Mouse (Mus musculus) intestine, embryonic 16.5 days (tissue): Measurements from ENCODE around the gene Hgd. TPM values are rescaled to one million over a fixed set of nuclear protein-coding genes. Genes with fewer than 3 reads are reported as not detected.
A peak's percentile ranks its signal among the peaks of the same experiment; 100 is the strongest.

Experiments
- ATAC-seq: fragments of 200-750 bp; cut with Nextera tagmentation; 2 replicates; pipeline ENCODE4 v1.8.0; 2017; ENCODE audit warnings: moderate TSS enrichment, moderate library complexity
- H3K27ac ChIP-seq: fragments of 300-500 bp; sonication (generic); 2 replicates; pipeline ENCODE4 v1.5.1; 2014; ENCODE audit warnings: mild to moderate bottlenecking, low read length
- H3K27me3 ChIP-seq: fragments of 300-500 bp; sonication (generic); replicated peaks from 2 replicates; pipeline ENCODE4 v1.6.1; 2014; ENCODE audit warnings: low read length, control low read depth, mixed read lengths; ENCODE audit not compliant: control insufficient read depth, insufficient read depth
- H3K36me3 ChIP-seq: fragments of 300-500 bp; sonication (generic); 2 replicates; pipeline ENCODE4 v1.6.1; 2014; ENCODE audit warnings: low read length, control low read depth; ENCODE audit not compliant: control insufficient read depth, insufficient read depth
- H3K4me1 ChIP-seq: fragments of 300-500 bp; sonication (generic); 2 replicates; pipeline ENCODE4 v1.6.1; 2014; ENCODE audit warnings: low read length, control low read depth, mixed read lengths; ENCODE audit not compliant: control insufficient read depth, insufficient read depth
- H3K4me2 ChIP-seq: fragments of 300-500 bp; sonication (generic); 2 replicates; pipeline ENCODE4 v1.6.1; 2014; ENCODE audit warnings: low read depth, low read length, control low read depth
- H3K4me3 ChIP-seq: fragments of 300-500 bp; sonication (generic); 2 replicates; pipeline ENCODE4 v1.5.1; 2014; ENCODE audit warnings: mild to moderate bottlenecking, low read length
- H3K9ac ChIP-seq: fragments of 300-500 bp; sonication (generic); 2 replicates; pipeline ENCODE4 v1.6.1; 2014; ENCODE audit warnings: low read depth, low read length
- H3K9me3 ChIP-seq: fragments of 300-500 bp; sonication (generic); 2 replicates; pipeline ENCODE4 v1.6.1; 2016; ENCODE audit warnings: low read length, control low read depth; ENCODE audit not compliant: control insufficient read depth
- WGBS: fragments of 180-500 bp; shearing (Covaris S2); extraction: QIAGEN DNeasy Blood & Tissue Kit; methylation state at CpG from one replicate; pipeline ENCODE4 v1.1.7; 2014; 5-methylcytosine and 5-hydroxymethylcytosine counted together
- polyA plus RNA-seq: library from polyadenylated mRNA; unstranded; fragments of >200 nt; fragmentation: Nextera tagmentation; extraction: Ambion mirVana; gene quantifications from 2 replicates; pipeline ENCODE4 v1.2.1, GENCODE M21; 2015

Hgd gene
- polyA plus RNA-seq, 1 experiment from 2014 or later = 1.2 TPM

- Histone ChIP-seq H3K4me2 (no peak overlapping the region), H3K27ac (no peak overlapping the region), H3K9ac (no peak overlapping the region), H3K4me3 (no peak overlapping the region), H3K27me3 (no peaks in the 10 kb centered on the region), H3K9me3 (no peaks in the 10 kb centered on the region), H3K4me1 (no peaks in the 10 kb centered on the region), H3K36me3 (no peaks in the 10 kb centered on the region)
- ATAC-seq = no peak
- 96% methylated on average over 5 of the region's 5 CpGs for WGBS
Observed at GRCm38 (mm10) chr16:37573061-37573460, 6.9 kb upstream of the Hgd start.

GRCm38 (mm10) chr16:37575325-37575724, 4.6 kb upstream of the Hgd start:
- Histone ChIP-seq H3K36me3 (no peaks in the 10 kb centered on the region), H3K27ac (no peak overlapping the region), H3K4me2 (no peak overlapping the region), H3K4me1 (no peaks in the 10 kb centered on the region), H3K27me3 (no peaks in the 10 kb centered on the region), H3K4me3 (no peak overlapping the region), H3K9ac (no peak overlapping the region), H3K9me3 (no peaks in the 10 kb centered on the region)
- 73% methylated on average over 3 of the region's 3 CpGs for WGBS
- ATAC-seq = no peak

GRCm38 (mm10) chr16:37579591-37579990, 362 bp upstream of the Hgd start:
- Histone ChIP-seq H3K27me3 (no peaks in the 10 kb centered on the region), H3K27ac (no peak overlapping the region), H3K4me1 (peaks cover 8% of the 10 kb centered on the region; the same call in 1 of the 2 replicates), H3K4me2 (no peak overlapping the region), H3K36me3 (no peaks in the 10 kb centered on the region), H3K9me3 (no peaks in the 10 kb centered on the region), H3K9ac (no peak overlapping the region), H3K4me3 (no peak overlapping the region)
- ATAC-seq = no peak
- WGBS = 56% methylated on average over 1 of the region's 1 CpGs

DNA sequence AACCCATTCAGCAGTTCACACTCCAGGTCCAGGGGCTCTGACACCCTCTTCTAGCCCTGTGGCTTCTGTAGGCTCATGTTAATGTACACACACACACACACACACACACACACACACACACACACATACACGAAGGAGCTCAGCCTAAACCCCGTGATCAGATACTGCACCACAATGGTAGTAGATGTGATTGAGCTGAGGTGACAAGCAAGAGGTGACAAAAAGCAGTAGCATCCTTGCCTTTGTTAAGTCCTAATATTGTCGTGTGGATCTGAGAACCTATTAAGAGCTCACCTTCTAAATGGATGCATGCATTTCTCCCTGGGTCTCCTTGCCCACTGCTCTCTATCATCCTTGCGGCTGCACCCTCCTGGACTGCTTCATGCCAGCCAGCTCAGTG, 698 bp downstream of the Hgd start:
- Histone ChIP-seq H3K9ac (no peak overlapping the region), H3K27ac (no peak overlapping the region), H3K4me3 (no peak overlapping the region), H3K4me2 (no peak overlapping the region), H3K27me3 (no peaks in the 10 kb centered on the region), H3K36me3 (no peaks in the 10 kb centered on the region), H3K4me1 (peaks cover 8% of the 10 kb centered on the region; the same call in 1 of the 2 replicates), H3K9me3 (no peaks in the 10 kb centered on the region)
- no peak for ATAC-seq
- 84% methylated on average over 4 of the region's 4 CpGs for WGBS

- H3K36me3 ChIP-seq = no peaks in the 10 kb centered on the region
- H3K27me3 ChIP-seq = no peaks in the 10 kb centered on the region
- no peaks in the 10 kb centered on the region for H3K9me3 ChIP-seq
- 79% methylated on average over 3 of the region's 3 CpGs for WGBS
- ATAC-seq = no peak
- H3K27ac ChIP-seq = no peak overlapping the region
- no peak overlapping the region for H3K4me2 ChIP-seq
- H3K9ac ChIP-seq = no peak overlapping the region
- H3K4me3 ChIP-seq = no peak overlapping the region
- H3K4me1 ChIP-seq = peaks cover 8% of the 10 kb centered on the region; the same call in 1 of the 2 replicates
Observed at GRCm38 (mm10) chr16:37581901-37582300, 1.9 kb downstream of the Hgd start.

DNA sequence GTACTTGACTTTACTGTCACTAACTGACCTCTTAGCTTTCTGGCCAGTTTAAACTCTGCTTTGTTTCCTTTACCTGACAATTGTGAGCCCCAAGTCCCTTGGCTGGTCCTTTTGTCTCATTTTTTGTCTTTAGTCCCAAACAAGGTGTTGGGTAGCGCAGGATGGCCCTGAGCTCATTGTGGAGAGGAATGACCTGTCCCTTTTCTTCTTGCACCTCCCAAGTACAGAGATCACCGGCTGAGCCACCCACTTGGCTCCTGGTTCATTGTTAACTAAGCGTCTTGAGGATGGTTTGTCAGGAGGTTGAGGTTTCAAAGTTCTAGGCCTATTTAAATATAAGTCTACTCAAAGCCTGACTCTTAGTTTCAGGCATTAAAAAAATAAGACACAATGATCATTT, 3.4 kb downstream of the Hgd start:
- Histone ChIP-seq H3K4me2 (no peak overlapping the region), H3K9me3 (no peaks in the 10 kb centered on the region), H3K4me1 (peaks cover 8% of the 10 kb centered on the region; the same call in 1 of the 2 replicates), H3K9ac (no peak overlapping the region), H3K27me3 (no peaks in the 10 kb centered on the region), H3K36me3 (no peaks in the 10 kb centered on the region), H3K27ac (no peak overlapping the region), H3K4me3 (no peak overlapping the region)
- no peak for ATAC-seq
- 92% methylated on average over 3 of the region's 3 CpGs for WGBS

- H3K27me3 ChIP-seq = no peaks in the 10 kb centered on the region
- H3K4me2 ChIP-seq = peak overlapping the region; percentile 66
- H3K36me3 ChIP-seq = no peaks in the 10 kb centered on the region
- H3K9me3 ChIP-seq = no peaks in the 10 kb centered on the region
- no peak for ATAC-seq
- peak overlapping the region; percentile 36 for H3K4me3 ChIP-seq
- H3K4me1 ChIP-seq = peaks cover 8% of the 10 kb centered on the region; the same call in 1 of the 2 replicates
- 47% methylated on average over 6 of the region's 6 CpGs for WGBS
- 0 out of 2 replicates have a peak overlapping the region, but pooled peaks have one; percentile 48 for H3K9ac ChIP-seq
- no peak overlapping the region; the same call in 1 of the 2 replicates for H3K27ac ChIP-seq
Observed at GRCm38 (mm10) chr16:37583801-37584200, 3.8 kb downstream of the Hgd start.

GRCm38 (mm10) chr16:37584218-37585035, 4.5 kb downstream of the Hgd start:
- peak overlapping the region; percentile 36 for H3K4me3 ChIP-seq
- peaks cover 8% of the 10 kb centered on the region; the same call in 1 of the 2 replicates for H3K4me1 ChIP-seq
- 5% methylated on average over 25 of the region's 25 CpGs for WGBS
- no peaks in the 10 kb centered on the region for H3K36me3 ChIP-seq
- H3K27me3 ChIP-seq = no peaks in the 10 kb centered on the region
- H3K27ac ChIP-seq = peak overlapping the region; percentile 70
- ATAC-seq = peak; percentile 88
- no peaks in the 10 kb centered on the region for H3K9me3 ChIP-seq
- peak overlapping the region; percentile 66 for H3K4me2 ChIP-seq
- H3K9ac ChIP-seq = peak overlapping the region; percentile 48

GRCm38 (mm10) chr16:37585129-37585563, 5.2 kb downstream of the Hgd start:
- Histone ChIP-seq H3K4me1 (peaks cover 8% of the 10 kb centered on the region; the same call in 1 of the 2 replicates), H3K27ac (no peak overlapping the region), H3K4me2 (no peak overlapping the region; the same call in 1 of the 2 replicates), H3K9ac (no peak overlapping the region), H3K27me3 (no peaks in the 10 kb centered on the region), H3K9me3 (no peaks in the 10 kb centered on the region), H3K36me3 (no peaks in the 10 kb centered on the region), H3K4me3 (no peak overlapping the region)
- WGBS = 62% methylated on average over 8 of the region's 8 CpGs
- ATAC-seq = no peak
